Mouse (Mus musculus): ENCODE results near the gene Fam131b. TPM values are rescaled to one million over a fixed set of nuclear protein-coding genes. Genes with fewer than 3 reads are reported as not detected.
A peak's percentile ranks its signal among the peaks of the same experiment; 100 is the strongest.

Gene Fam131b
- total RNA-seq, 2 experiments from 2014 or later: 0.21 to 0.30 TPM

DNA sequence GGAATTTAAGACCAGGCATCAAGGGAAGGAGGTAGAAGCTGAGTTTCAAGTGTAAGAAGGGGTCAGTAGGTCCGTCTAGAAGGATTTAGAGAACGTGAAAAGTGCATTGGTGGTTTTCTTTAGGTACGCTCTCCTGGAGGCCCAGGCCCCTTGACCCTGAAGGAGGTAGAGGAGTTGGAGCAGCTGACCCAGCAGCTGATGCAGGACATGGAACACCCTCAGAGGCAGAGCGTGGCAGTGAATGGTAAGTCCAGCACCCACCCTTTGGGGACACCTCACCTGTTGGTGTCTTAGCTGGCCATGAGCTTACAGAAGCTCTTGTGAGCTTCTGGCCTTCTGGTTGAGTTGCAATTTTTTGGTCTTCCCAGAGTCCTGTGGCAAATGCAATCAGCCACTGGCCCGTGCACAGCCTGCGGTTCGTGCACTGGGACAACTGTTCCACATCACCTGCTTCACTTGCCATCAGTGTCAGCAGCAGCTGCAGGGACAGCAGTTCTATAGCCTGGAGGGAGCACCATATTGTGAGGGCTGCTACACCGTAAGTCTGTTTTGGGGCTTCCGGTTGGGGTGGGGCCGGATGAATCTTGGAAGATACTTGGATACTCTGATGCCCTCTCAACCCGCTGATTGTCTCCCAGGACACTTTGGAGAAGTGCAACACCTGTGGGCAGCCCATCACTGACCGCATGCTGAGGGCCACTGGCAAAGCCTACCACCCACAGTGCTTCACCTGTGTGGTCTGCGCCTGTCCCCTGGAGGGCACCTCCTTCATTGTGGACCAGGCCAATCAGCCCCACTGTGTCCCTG lies 31.6 kb upstream of the Fam131b start:
- no peak for DNase-seq (ENCODE audit: low spot score)

GRCm38 (mm10) chr6:42355366-42355765 lies 30.9 kb upstream of the Fam131b start:
- no peak for DNase-seq (ENCODE audit: low spot score)

DNA sequence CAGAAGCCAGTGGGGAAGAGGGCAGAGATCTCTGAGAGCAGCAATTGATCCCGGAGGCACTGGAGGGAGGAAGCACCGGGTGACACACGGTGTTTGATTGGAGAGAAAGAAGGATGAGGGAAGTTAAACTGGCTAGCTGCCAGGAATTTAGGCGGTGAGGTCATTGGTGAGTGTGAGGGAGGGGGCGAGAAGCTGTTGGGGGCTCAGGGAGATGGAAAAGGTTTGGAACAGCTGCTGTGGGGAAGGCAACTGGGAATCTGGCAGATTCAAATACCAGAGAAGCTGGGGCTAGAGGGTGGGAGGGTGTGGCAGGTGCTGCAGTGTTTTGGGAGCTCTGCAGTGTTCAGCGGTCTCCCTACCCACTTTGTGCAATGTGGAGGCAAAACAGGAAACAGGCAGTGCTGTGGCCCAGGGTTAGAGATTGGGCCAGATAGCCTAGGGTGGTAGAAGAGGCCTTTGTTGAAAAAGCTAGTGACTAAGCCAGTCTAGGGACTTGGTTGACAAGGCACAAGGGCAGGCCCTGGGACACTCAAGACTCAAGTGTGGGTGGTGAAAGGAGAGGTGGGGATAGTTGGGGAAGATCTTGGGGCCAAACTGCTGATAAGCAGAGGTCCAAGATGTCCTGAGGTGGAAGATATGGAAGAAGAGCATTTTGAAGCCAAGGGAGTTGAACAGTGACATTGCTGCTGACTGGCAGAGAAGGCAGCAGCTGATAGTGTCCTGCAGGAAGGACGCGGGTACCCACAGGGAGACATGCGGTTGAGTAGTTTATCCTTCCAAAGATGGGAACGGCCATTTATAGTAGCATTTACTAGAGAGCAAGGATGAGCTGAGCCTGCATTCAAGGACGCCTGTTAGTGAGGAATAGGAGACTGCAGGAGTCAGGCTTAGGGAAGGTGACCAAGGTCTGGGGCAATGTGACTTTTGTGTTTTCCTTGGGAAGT lies 29.9 kb upstream of the Fam131b start:
- DNase-seq (ENCODE audit: low spot score): peak; percentile 64

GRCm38 (mm10) chr6:42353180-42353579 lies 28.7 kb upstream of the Fam131b start:
- DNase-seq (ENCODE audit: low spot score): no peak

- DNase-seq (ENCODE audit: low spot score): no peak
Observed at GRCm38 (mm10) chr6:42352486-42352846, 28.0 kb upstream of the Fam131b start.

DNA sequence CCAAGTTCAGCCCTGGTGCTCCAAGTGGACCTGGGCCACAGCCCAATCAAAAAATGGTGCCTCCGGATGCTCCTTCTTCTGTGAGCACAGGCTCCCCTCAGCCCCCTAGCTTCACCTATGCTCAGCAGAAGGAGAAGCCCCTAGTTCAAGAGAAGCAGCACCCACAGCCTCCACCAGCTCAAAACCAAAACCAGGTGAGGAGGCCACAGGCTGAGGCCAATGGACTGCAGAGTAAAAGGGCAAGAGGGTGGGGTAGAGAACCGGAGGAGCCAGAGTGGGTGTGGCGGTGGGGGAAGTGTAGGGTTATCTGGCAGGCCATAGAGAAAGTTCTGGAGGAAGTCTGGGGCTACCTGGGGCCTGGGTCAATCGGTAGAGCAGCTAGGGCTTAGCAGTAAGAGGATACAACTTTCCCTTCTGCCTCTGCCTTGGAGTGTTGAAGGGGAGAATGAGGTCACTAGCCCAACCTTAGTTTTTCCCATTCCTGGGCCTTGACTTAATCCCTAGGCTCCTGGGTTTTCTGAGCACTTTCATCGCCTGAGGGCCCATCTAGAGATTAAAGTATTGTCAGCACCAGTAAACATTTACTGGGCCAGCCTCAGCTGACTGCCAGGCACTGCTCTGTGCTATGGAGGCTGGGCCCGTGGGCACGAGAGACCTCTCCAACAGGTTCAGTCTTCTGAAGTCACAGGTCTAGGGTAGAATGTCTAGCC lies 27.5 kb upstream of the Fam131b start:
- no peak for DNase-seq (ENCODE audit: low spot score)

DNA sequence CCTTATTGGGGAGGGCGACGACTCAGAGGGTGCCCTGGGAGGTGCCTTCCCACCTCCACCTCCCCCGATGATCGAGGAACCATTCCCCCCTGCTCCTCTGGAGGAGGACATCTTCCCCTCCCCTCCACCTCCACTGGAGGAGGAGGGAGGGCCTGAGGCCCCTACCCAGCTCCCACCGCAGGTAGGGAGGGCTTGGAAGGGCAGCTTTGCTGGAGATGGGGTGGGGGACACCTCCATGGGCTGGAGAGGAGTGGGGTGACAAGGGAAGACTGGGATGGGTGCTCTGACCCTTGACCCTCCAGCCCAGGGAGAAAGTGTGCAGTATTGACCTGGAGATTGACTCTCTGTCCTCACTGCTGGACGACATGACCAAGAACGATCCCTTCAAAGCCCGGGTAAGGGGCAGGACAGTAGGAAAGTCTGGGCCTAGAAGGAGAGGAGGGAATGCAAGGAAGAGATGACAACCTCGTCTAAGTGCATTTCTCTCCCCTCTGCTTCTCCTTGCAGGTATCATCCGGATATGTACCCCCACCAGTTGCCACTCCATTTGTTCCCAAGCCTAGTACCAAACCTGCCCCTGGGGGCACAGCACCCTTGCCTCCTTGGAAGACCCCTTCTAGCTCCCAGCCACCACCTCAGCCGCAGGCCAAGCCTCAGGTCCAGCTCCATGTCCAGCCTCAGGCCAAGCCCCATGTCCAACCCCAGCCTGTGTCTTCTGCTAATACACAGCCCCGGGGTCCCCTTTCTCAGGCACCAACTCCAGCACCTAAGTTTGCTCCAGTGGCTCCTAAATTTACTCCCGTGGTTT lies 26.7 kb upstream of the Fam131b start:
- no peak for DNase-seq (ENCODE audit: low spot score)

DNA sequence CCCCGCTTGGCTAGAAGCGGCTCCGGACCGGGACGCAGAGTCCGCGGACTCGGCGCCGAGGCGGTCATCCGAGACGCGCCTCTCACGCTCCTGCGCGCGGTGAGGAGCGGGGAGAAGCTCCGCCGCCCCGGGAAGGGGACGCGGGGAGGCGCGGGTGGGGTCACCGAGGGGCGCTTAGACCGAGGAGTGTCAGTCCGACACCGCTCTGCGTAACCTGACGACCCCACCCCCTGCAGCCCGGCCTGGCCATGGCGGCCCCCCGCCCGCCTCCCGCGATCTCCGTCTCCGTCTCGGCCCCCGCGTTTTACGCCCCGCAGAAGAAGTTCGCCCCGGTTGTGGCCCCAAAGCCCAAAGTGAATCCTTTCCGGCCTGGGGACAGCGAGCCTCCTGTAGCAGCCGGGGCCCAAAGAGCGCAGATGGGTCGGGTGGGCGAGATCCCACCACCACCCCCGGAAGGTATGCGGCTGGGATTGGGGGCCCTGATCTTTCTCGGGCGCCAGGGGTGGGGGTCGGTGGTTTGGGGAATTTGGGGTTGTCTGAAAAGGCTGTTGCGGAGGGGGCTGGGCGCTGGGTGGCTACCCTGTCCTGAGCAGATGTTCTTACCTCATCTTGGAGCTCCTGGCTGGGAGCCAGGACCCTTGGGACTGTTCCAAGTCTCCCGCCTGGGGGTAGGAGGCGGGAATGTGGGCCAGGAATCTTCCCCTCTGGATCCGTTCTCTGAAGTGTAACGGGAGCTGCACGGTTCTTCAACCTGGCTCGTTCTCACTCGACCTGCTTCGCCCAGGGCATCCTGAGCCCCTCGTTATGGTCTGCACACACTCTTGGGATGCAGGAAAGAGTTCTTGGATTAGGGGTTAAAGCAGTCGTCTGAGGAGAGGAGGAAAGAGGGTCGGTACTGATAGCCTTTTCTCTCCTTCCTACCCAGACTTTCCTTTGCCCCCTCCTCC lies 25.9 kb upstream of the Fam131b start:
- DNase-seq (ENCODE audit: low spot score): peak; percentile 79

DNA sequence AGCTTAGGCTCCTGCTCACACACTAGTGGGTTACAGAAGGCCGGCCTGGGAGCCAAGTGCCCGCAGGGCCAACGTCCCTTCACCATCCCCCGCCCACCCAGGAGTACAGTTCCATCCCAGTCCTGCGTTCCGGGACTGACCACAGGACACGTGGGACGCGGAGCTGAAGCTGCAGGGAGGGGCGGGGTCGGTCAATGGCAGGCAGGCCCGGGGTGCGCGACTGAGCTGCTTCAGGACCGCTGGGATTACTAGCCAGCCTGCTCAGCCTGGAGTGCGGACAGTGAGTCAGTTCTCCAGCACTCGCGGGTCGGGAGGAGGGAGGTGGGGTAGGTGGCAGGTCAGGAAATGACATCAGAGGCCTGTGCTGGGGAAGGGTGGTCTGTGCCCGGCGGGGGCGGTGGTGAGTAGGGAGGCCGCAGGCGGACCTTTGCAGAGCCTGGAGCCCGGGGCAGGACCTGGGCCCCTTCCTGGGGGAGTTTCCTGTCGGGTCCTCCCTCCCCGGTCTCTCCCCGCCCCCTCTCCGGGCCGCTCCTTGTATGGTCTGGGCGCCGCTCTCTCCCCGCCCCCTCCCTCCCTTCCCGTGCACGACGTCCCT lies 25.1 kb upstream of the Fam131b start, which contains the start of gene Zyx:
TSS of gene Zyx (plus strand) at position 205 of the 595 bp plus-strand sequence.
- peak; percentile 93 for DNase-seq (ENCODE audit: low spot score)

DNA sequence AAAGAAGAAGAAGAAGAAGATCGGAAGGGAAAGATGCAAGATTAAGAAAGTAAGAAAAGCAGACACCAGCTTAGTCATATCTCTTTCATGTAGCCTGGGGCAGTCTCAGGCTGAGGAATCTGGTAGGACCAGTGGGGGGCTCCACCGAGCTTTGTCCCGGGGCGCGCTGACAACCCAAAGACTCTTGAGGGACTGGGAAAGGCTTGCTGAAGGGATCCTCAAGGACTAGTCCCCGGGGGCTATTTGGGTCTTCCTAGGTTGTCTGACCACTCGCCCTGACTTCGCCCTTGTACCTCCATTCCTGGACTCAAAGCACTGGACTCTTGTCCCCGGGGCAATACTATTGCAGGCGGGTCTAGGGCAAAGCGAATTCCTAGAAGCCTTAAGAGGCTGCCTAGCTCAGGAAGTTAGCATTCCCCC lies 24.6 kb upstream of the Fam131b start:
- DNase-seq (ENCODE audit: low spot score): peak; percentile 84

DNA sequence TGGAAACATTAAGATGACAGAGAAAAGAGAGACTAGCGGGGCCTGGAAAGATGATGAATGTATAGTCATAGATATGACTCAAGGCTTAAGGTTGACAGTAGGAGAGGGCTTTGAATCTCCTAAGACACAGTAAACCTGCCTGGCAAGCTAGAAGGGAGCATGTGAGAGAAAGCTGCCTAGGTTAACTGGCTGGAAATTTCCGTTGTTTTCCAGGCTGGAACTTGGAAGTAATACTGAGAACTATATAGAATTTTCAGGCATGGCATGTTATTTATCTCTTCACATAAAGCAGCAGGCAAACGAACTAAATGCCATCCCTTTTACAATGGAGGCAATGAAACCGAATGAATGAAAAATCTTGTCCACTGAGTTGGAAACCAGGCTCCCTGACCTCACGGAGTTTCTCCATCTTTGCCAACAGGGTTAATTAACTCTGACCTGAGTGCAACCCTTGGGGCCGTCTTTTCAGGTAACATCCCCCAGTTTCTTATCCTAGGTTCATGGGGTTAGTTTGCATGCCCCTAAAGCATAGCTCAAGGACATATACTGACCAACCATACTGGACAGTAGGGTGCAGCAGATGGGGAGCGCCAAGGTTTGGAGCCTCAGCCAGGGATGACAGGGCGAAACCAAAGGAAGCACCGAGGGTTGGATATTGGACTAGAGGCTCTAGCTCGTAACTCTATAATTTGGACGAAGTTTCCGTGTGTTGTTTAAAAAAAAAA lies 24.0 kb upstream of the Fam131b start:
- DNase-seq (ENCODE audit: low spot score): no peak

GRCm38 (mm10) chr6:42344255-42344654 lies 19.8 kb upstream of the Fam131b start:
- DNase-seq (ENCODE audit: low spot score): no peak

DNA sequence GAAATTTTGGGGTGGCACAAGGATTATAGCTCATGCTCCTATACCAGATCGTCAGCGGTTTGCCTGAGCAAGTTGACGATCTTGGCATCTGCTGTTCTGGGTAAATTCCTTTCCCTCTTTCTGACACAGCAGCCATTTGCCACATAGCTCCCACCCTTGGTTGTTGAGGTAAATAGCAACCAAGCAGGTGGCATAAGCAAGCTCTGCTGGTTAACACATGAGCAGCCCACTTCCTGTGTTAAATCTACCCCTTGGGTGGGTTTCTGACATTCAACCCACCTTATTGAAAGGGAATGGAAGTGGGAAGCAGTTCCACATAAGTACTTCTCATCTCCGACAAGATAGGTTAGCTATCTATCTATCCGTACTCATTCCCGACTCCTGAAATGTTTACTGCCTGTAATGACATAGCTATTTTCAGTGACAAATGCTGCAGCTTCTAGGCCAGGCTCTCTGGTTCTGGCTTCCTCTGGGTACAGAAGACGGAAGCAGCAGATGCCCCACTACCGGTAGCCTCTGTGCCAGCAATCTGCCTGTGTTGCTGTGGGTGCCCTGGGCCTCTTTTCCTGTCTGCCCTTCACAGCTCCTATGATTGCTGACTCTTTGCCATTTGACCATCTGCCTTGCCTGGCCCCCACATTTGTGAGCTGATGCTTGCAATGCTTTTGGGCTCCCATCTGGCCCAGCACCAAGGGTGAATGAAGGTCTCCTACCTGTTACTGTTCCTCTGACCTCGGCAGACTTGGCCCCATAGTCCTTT lies 19.1 kb upstream of the Fam131b start:
- no peak for DNase-seq (ENCODE audit: low spot score)

GRCm38 (mm10) chr6:42342171-42342570 lies 17.7 kb upstream of the Fam131b start:
- no peak for DNase-seq (ENCODE audit: low spot score)

DNA sequence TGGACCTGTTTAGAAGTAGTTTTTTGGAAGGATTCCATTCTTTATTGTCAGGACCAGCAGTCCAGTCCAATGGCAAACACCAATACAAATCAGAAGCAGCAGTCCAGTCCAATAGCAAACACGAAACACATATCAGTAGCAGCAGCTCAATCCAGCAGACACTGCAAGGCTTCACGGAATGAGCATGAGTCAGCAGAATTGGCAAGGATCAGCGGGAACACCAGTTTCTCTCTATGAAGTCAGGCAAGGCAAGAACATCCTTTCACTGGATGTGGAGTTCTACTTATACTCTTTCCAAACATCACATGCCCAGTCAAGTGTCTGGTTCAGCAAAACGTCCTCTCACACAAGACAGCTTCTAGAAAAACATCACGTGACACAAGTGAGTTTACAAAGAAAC lies 15.5 kb upstream of the Fam131b start:
- no peak for DNase-seq (ENCODE audit: low spot score)

DNA sequence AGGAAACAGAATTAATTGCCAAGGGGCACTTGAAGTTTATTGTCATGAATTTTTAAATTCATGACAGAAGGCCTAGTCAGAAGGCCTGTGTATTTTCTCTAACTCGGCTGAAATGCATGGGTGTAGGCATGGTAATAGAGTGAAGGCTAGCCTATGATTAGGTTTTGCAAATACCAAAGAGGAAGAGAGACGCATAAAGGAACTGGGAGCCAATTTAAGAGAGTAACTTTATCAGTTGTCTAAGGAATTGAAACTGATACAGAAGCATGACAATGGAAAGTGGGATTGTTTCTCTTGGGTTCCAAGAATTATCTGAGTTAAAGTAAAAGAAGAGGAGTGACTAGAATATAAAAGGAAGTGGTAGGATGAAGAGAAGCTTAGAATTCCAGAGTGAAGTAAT lies 14.7 kb upstream of the Fam131b start:
- no peak for DNase-seq (ENCODE audit: low spot score)

GRCm38 (mm10) chr6:42330946-42331345 lies 6.5 kb upstream of the Fam131b start:
- DNase-seq (ENCODE audit: low spot score): no peak

DNA sequence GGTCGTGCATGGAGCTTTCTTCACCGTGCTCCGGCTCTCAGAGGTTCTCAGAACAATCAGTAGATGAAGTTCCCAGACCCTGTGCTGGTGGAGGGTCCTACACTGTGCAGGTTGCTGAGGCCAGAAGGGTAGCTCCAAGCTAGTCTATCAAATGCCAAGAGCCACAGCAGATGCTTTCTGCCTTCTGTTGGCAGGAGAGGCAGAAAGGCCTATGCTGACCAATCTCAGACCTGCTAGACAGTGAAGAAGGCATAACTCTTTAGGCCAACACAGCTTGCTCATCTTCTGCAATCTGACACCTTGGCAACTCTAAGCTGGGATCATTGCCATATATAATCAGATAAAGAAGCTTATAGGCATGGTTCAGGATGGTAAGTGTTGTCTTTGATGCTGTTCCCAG lies 5.8 kb upstream of the Fam131b start:
- no peak for DNase-seq (ENCODE audit: low spot score)
